Mouse (Mus musculus) embryonic facial prominence, embryonic 11.5 days (tissue): ENCODE measurements around the gene Akap2. TPM values are rescaled to one million over a fixed set of nuclear protein-coding genes. Genes with fewer than 3 reads are reported as not detected.

ENCODE experiments used
- ATAC-seq: fragments of 200-750 bp; cut with Nextera tagmentation; replicated peaks from 2 replicates; pipeline ENCODE4 v1.8.0; 2017; ENCODE audit warnings: low read depth; ENCODE audit not compliant: insufficient number of reproducible peaks, low FRiP score, low TSS enrichment
- DNase-seq: peaks from one replicate; pipeline ENCODE4 v3.0.0-alpha.2; 2015; ENCODE audit warnings: low spot score
- H3K27ac ChIP-seq: fragments of 300-500 bp; sonication (generic); replicated peaks from 2 replicates; pipeline ENCODE4 v1.5.1; 2014; ENCODE audit warnings: mild to moderate bottlenecking, low read depth, low read length, control low read depth
- H3K27me3 ChIP-seq: fragments of 300-500 bp; sonication (generic); 2 replicates; pipeline ENCODE4 v1.6.1; 2014; ENCODE audit warnings: mild to moderate bottlenecking, low read length, moderate library complexity, mixed read lengths; ENCODE audit not compliant: control insufficient read depth, insufficient read depth
- H3K36me3 ChIP-seq: fragments of 300-500 bp; sonication (generic); replicated peaks from 2 replicates; pipeline ENCODE4 v1.6.1; 2014; ENCODE audit warnings: low read depth, mild to moderate bottlenecking, low read length, moderate library complexity, mixed read lengths; ENCODE audit not compliant: control insufficient read depth, insufficient read depth
- H3K4me1 ChIP-seq: fragments of 300-500 bp; sonication (generic); 2 replicates; pipeline ENCODE4 v1.6.1; 2014; ENCODE audit warnings: low read length, mixed read lengths; ENCODE audit not compliant: control insufficient read depth, insufficient read depth
- H3K4me2 ChIP-seq: fragments of 300-500 bp; sonication (generic); 2 replicates; pipeline ENCODE4 v1.6.1; 2014; ENCODE audit warnings: low read depth, mild to moderate bottlenecking, control low read depth, low read length, moderate library complexity
- H3K4me3 ChIP-seq: fragments of 300-500 bp; sonication (generic); 2 replicates; pipeline ENCODE4 v1.5.1; 2014; ENCODE audit warnings: low read depth, low read length, control low read depth
- H3K9ac ChIP-seq: fragments of 300-500 bp; sonication (generic); replicated peaks from 2 replicates; pipeline ENCODE4 v1.6.1; 2014; ENCODE audit warnings: mild to moderate bottlenecking, control low read depth, low read length
- H3K9me3 ChIP-seq: fragments of 300-500 bp; sonication (generic); replicated peaks from 2 replicates; pipeline ENCODE4 v1.6.1; 2016; ENCODE audit warnings: mild to moderate bottlenecking, low read length, inconsistent platforms, mixed read lengths; ENCODE audit not compliant: control insufficient read depth
- WGBS: fragments of 180-500 bp; shearing (Covaris S2); extraction: QIAGEN DNeasy Blood & Tissue Kit; methylation state at CpG from one replicate; pipeline ENCODE4 v1.1.7; 2014; 5-methylcytosine and 5-hydroxymethylcytosine counted together
- polyA plus RNA-seq: library from polyadenylated mRNA; unstranded; fragments of >200 nt; fragmentation: Nextera tagmentation; extraction: Ambion mirVana; gene quantifications from 2 replicates; pipeline ENCODE4 v1.2.1, GENCODE M21; 2014

Gene Akap2
- polyA plus RNA-seq, 1 experiment from 2014 or later: 24.0 TPM

- no peak overlapping the region for H3K4me3 ChIP-seq
- WGBS: 91% methylated on average over 7 of the region's 7 CpGs
- H3K9ac ChIP-seq: no peak overlapping the region
- no peak overlapping the region for H3K4me2 ChIP-seq
- no peak for ATAC-seq
- H3K27ac ChIP-seq: no peak overlapping the region
- no peaks in the 10 kb centered on the region for H3K9me3 ChIP-seq
- no peaks in the 10 kb centered on the region for H3K27me3 ChIP-seq
- H3K4me1 ChIP-seq: no peaks in the 10 kb centered on the region
- no peak for DNase-seq
- H3K36me3 ChIP-seq: no peaks in the 10 kb centered on the region
Measured at GRCm38 (mm10) chr4:57704575-57704974, 12.9 kb upstream of the Akap2 start.

- Histone ChIP-seq H3K27me3 (no peaks in the 10 kb centered on the region), H3K4me1 (no peaks in the 10 kb centered on the region; the same call in 1 of the 2 replicates), H3K9ac (no peak overlapping the region), H3K9me3 (no peaks in the 10 kb centered on the region), H3K4me3 (no peak overlapping the region), H3K27ac (no peak overlapping the region), H3K4me2 (no peak overlapping the region), H3K36me3 (no peaks in the 10 kb centered on the region)
- no peak for ATAC-seq
- no peak for DNase-seq
Measured at GRCm38 (mm10) chr4:57715849-57716248, 1.6 kb upstream of the Akap2 start.

- Histone ChIP-seq H3K9me3 (no peaks in the 10 kb centered on the region), H3K27me3 (no peaks in the 10 kb centered on the region), H3K4me1 (no peaks in the 10 kb centered on the region; the same call in 1 of the 2 replicates), H3K4me3 (no peak overlapping the region), H3K9ac (no peak overlapping the region), H3K27ac (no peak overlapping the region), H3K4me2 (no peak overlapping the region), H3K36me3 (no peaks in the 10 kb centered on the region)
- DNase-seq (peak; percentile 51), ATAC-seq (no peak)
- WGBS: 35% methylated on average over 4 of the region's 4 CpGs
Measured at GRCm38 (mm10) chr4:57716735-57717134, 722 bp upstream of the Akap2 start.

GRCm38 (mm10) chr4:57719370-57719769 is 1.9 kb downstream of the Akap2 start:
- Histone ChIP-seq H3K36me3 (no peaks in the 10 kb centered on the region), H3K27ac (no peak overlapping the region), H3K4me1 (no peaks in the 10 kb centered on the region), H3K27me3 (no peaks in the 10 kb centered on the region), H3K9ac (no peak overlapping the region), H3K4me2 (no peak overlapping the region), H3K9me3 (no peaks in the 10 kb centered on the region), H3K4me3 (no peak overlapping the region)
- WGBS: 89% methylated on average over 1 of the region's 1 CpGs
- ATAC-seq (no peak), DNase-seq (no peak)

GRCm38 (mm10) chr4:57720869-57721361 is 3.5 kb downstream of the Akap2 start:
- ATAC-seq (0 out of 2 replicates have a peak, but pooled peaks have one; percentile 44), DNase-seq (peak; percentile 79)
- Histone ChIP-seq H3K4me1 (no peaks in the 10 kb centered on the region), H3K4me2 (no peak overlapping the region), H3K27ac (no peak overlapping the region), H3K27me3 (no peaks in the 10 kb centered on the region), H3K36me3 (no peaks in the 10 kb centered on the region), H3K9ac (no peak overlapping the region), H3K4me3 (no peak overlapping the region), H3K9me3 (no peaks in the 10 kb centered on the region)
- 15% methylated on average over 7 of the region's 7 CpGs for WGBS

- WGBS: 94% methylated on average over 4 of the region's 4 CpGs
- ATAC-seq: no peak
- no peak for DNase-seq
Measured at GRCm38 (mm10) chr4:57722296-57722695, 4.8 kb downstream of the Akap2 start.

GRCm38 (mm10) chr4:57723659-57724058 is 6.2 kb downstream of the Akap2 start:
- H3K9ac ChIP-seq: no peak overlapping the region
- ATAC-seq (no peak), DNase-seq (peak; percentile 40)
- no peak overlapping the region for H3K4me3 ChIP-seq
- no peaks in the 10 kb centered on the region for H3K9me3 ChIP-seq
- H3K27me3 ChIP-seq: no peaks in the 10 kb centered on the region
- no peaks in the 10 kb centered on the region for H3K36me3 ChIP-seq
- H3K4me1 ChIP-seq: no peaks in the 10 kb centered on the region
- no peak overlapping the region for H3K27ac ChIP-seq
- no peak overlapping the region for H3K4me2 ChIP-seq
- 53% methylated on average over 2 of the region's 2 CpGs for WGBS

More at GRCm38 (mm10) chr4:57722296-57722695, 4.8 kb downstream of the Akap2 start:
- H3K9me3 ChIP-seq: no peaks in the 10 kb centered on the region
- no peaks in the 10 kb centered on the region for H3K27me3 ChIP-seq
- no peak overlapping the region for H3K27ac ChIP-seq
- no peak overlapping the region for H3K4me3 ChIP-seq
- no peaks in the 10 kb centered on the region for H3K4me1 ChIP-seq
- H3K9ac ChIP-seq: no peak overlapping the region
- H3K4me2 ChIP-seq: no peak overlapping the region
- no peaks in the 10 kb centered on the region for H3K36me3 ChIP-seq

GRCm38 (mm10) chr4:57725569-57725968 is 8.1 kb downstream of the Akap2 start:
- Histone ChIP-seq H3K4me2 (no peak overlapping the region), H3K9me3 (no peaks in the 10 kb centered on the region), H3K36me3 (no peaks in the 10 kb centered on the region), H3K27ac (no peak overlapping the region), H3K4me3 (no peak overlapping the region), H3K27me3 (no peaks in the 10 kb centered on the region), H3K4me1 (no peaks in the 10 kb centered on the region), H3K9ac (no peak overlapping the region)
- ATAC-seq: no peak
- WGBS: 84% methylated on average over 1 of the region's 1 CpGs
- no peak for DNase-seq
